9 mouse cellular contexts compared by ENCODE assay signal in genomic region chr17:57106035-57106368, GRCm38 (mm10). TPM values are rescaled to one million over a fixed set of nuclear protein-coding genes. Genes with fewer than 3 reads are reported as not detected.
DNase-seq lines count a peak whose midpoint lies in the region; ATAC-seq and TF ChIP-seq lines count a peak whose summit lies in the region.
"Had no signal": no experiment of that assay in that cellular context is flagged by ENCODE, and none has a peak within 500 bp of the region (broad histone marks: within the 10 kb centered on the region; RNA-seq: fewer than 3 reads in every experiment).

No protein-coding gene starts in this region.

- H3K4me1 ChIP-seq in heart, embryonic 12.5 days (replicated peaks): peaks cover 16% of the 10 kb centered on the region
- peaks cover 0 to 9% of the 10 kb centered on the region in 2 experiments; a peak in 1 of 4 replicates for H3K4me1 ChIP-seq in ES-E14 (ENCODE audit: control insufficient read depth in 2 of 2, insufficient read depth in 2 of 2, low read length in 2 of 2, poor library complexity in 1 of 2)
- H3K4me1 ChIP-seq in hindbrain, embryonic 13.5 days (replicated peaks): peaks cover 24% of the 10 kb centered on the region
- peaks cover 29% of the 10 kb centered on the region for H3K4me1 ChIP-seq in midbrain, embryonic 13.5 days (replicated peaks)

- H3K9ac ChIP-seq in heart, embryonic 12.5 days: peak overlapping the region; percentile 82; the same call in 1 of the 2 replicates
- no peak overlapping the region for H3K9ac ChIP-seq in ES-E14 (ENCODE audit: insufficient read depth, low read depth, low read length, poor library complexity, severe bottlenecking)
- H3K9ac ChIP-seq in hindbrain, embryonic 13.5 days: peak overlapping the region; percentile 81
- peak overlapping the region; percentile 81 for H3K9ac ChIP-seq in midbrain, embryonic 13.5 days (replicated peaks)

- no peak overlapping the region for H3K27ac ChIP-seq in heart, embryonic 12.5 days (ENCODE audit: poor library complexity, severe bottlenecking)
- H3K27ac ChIP-seq in ES-E14 (ENCODE audit: insufficient read depth, low read depth, low read length, poor library complexity, severe bottlenecking): no peak overlapping the region
- H3K27ac ChIP-seq in hindbrain, embryonic 13.5 days: no peak overlapping the region
- no peak overlapping the region for H3K27ac ChIP-seq in midbrain, embryonic 13.5 days

- H3K36me3 ChIP-seq in heart, embryonic 12.5 days: no peaks in the 10 kb centered on the region
- H3K36me3 ChIP-seq in ES-E14 (ENCODE audit: control insufficient read depth, insufficient read depth, low read length, poor library complexity, severe bottlenecking): peaks cover 3% of the 10 kb centered on the region; the same call in 1 of the 2 replicates
- H3K36me3 ChIP-seq in hindbrain, embryonic 13.5 days: no peaks in the 10 kb centered on the region
- no peaks in the 10 kb centered on the region for H3K36me3 ChIP-seq in midbrain, embryonic 13.5 days

- no peaks in the 10 kb centered on the region for H3K9me3 ChIP-seq in heart, embryonic 12.5 days (replicated peaks)
- no peaks in the 10 kb centered on the region for H3K9me3 ChIP-seq in ES-E14 (ENCODE audit: control insufficient read depth, insufficient read depth, low read depth, low read length)
- H3K9me3 ChIP-seq in hindbrain, embryonic 13.5 days: no peaks in the 10 kb centered on the region
- H3K9me3 ChIP-seq in midbrain, embryonic 13.5 days: no peaks in the 10 kb centered on the region

- intact Hi-C loops in heart, postnatal 10 days (cut with DNase I): no loop called here

- in situ Hi-C loops in ES-E14 (cut with MboI; ENCODE audit: low sequenced_read_pairs in 2 of 2, unreplicated experiment in 2 of 2): no loop called here

- no peak for ATAC-seq in heart, embryonic 12.5 days (ENCODE audit: insufficient number of reproducible peaks, low FRiP score)
- no peak; the same call in 1 of the 2 replicates for ATAC-seq in hindbrain, embryonic 13.5 days (ENCODE audit: low FRiP score)
- ATAC-seq in midbrain, embryonic 13.5 days: no peak
- ATAC-seq in cerebellum, adult (ENCODE audit: insufficient number of reproducible peaks, low FRiP score, low TSS enrichment): no peak

- 16% methylated on average over 9 of the region's 9 CpGs for WGBS in heart, embryonic 12.5 days
- 3% methylated on average over 9 of the region's 9 CpGs for WGBS in hindbrain, embryonic 13.5 days
- WGBS in midbrain, embryonic 13.5 days: 6% methylated on average over 9 of the region's 9 CpGs

- peak overlapping the region; percentile 98 for H3K4me2 ChIP-seq in heart, embryonic 12.5 days
- peak overlapping the region; percentile 85 for H3K4me2 ChIP-seq in hindbrain, embryonic 13.5 days
- H3K4me2 ChIP-seq in midbrain, embryonic 13.5 days (replicated peaks): peak overlapping the region; percentile 90

- no peak for DNase-seq in heart, postnatal 10 days
- DNase-seq in ES-E14 (ENCODE audit: low read depth, low spot score): no peak
- no peak for DNase-seq in right cerebral cortex, postnatal 14 days
- no peak for DNase-seq in testis, postnatal 10 days (ENCODE audit: low spot score)

- H3K4me3 ChIP-seq in heart, embryonic 12.5 days: peak overlapping the region; percentile 71
- peak overlapping the region; percentile 77 to 86; a peak in 3 of 4 replicates for H3K4me3 ChIP-seq in ES-E14 (ENCODE audit: insufficient read depth in 1 of 2, low read depth in 1 of 2, low read length in 2 of 2, poor library complexity in 1 of 2, severe bottlenecking in 1 of 2)
- H3K4me3 ChIP-seq in hindbrain, embryonic 13.5 days: peak overlapping the region; percentile 63
- H3K4me3 ChIP-seq in midbrain, embryonic 13.5 days (replicated peaks): peak overlapping the region; percentile 61

- H3K27me3 ChIP-seq in heart, embryonic 12.5 days (replicated peaks): no peaks in the 10 kb centered on the region
- no peaks in the 10 kb centered on the region for H3K27me3 ChIP-seq in hindbrain, embryonic 13.5 days
- H3K27me3 ChIP-seq in midbrain, embryonic 13.5 days: no peaks in the 10 kb centered on the region

TF ChIP-seq in ES-E14, 5 proteins besides CTCF, POLR2A, EP300 and RAD21:
- TF ChIP-seq HCFC1 (IDR thresholded peaks at IDR 0.05; ENCODE audit: borderline replicate concordance, insufficient read depth, low read length) (no peak), ZNF384 (IDR thresholded peaks at IDR 0.05; ENCODE audit: low read depth, low read length) (no peak), ZC3H11A (IDR thresholded peaks at IDR 0.05; ENCODE audit: borderline replicate concordance, low read depth, low read length) (no peak), CHD2 (IDR thresholded peaks at IDR 0.05; ENCODE audit: low read depth, low read length) (no peak), MAFK (IDR thresholded peaks at IDR 0.05; ENCODE audit: insufficient read depth, low read depth, low read length) (no peak)

RNA-seq across cellular contexts. Expression of gene Tnfsf9, which starts 0.9 kb away (rescaled TPM):
- 5.3 and 7.1 TPM in 2 replicates for polyA plus RNA-seq in heart, embryonic 12.5 days (2016; fragmentation: Nextera tagmentation; extraction: Ambion mirVana)
- total RNA-seq in heart, postnatal 10 days (2021): under 1 TPM; 0.67 to 0.79 TPM
- 8.9 and 10.6 TPM in 2 replicates for total RNA-seq in ES-E14 (2012; rRNA removed)
- 4.6 and 5.5 TPM in 2 replicates for polyA plus RNA-seq in hindbrain, embryonic 13.5 days (2015; fragmentation: Nextera tagmentation; extraction: Ambion mirVana)
- 5.7 and 6.6 TPM in 2 replicates for polyA plus RNA-seq in midbrain, embryonic 13.5 days (2015; fragmentation: Nextera tagmentation; extraction: Ambion mirVana)

RNA-seq across cellular contexts. Expression of gene Tubb4a, which starts 18.4 kb away (rescaled TPM):
- polyA plus RNA-seq in heart, embryonic 12.5 days (2016; fragmentation: Nextera tagmentation; extraction: Ambion mirVana): 9.4 and 11.3 TPM in 2 replicates
- 1 to 10 TPM; 7.0 to 7.4 TPM for total RNA-seq in heart, postnatal 10 days (2021)
- 0.32 and 0.89 TPM in 2 replicates for total RNA-seq in ES-E14 (2012; rRNA removed)
- polyA plus RNA-seq in hindbrain, embryonic 13.5 days (2015; fragmentation: Nextera tagmentation; extraction: Ambion mirVana): 314 and 346 TPM in 2 replicates
- polyA plus RNA-seq in midbrain, embryonic 13.5 days (2015; fragmentation: Nextera tagmentation; extraction: Ambion mirVana): 307 and 321 TPM in 2 replicates

RNA-seq across cellular contexts. Expression of gene Dennd1c, which starts 27.7 kb away (rescaled TPM):
- polyA plus RNA-seq in heart, embryonic 12.5 days (2016; fragmentation: Nextera tagmentation; extraction: Ambion mirVana): 0.66 and 1.4 TPM in 2 replicates
- total RNA-seq in heart, postnatal 10 days (2021): 1 to 10 TPM; 1.3 to 2.3 TPM
- 0.45 and 0.53 TPM in 2 replicates for total RNA-seq in ES-E14 (2012; rRNA removed)
- 4.0 and 4.3 TPM in 2 replicates for polyA plus RNA-seq in hindbrain, embryonic 13.5 days (2015; fragmentation: Nextera tagmentation; extraction: Ambion mirVana)
- polyA plus RNA-seq in midbrain, embryonic 13.5 days (2015; fragmentation: Nextera tagmentation; extraction: Ambion mirVana): 3.1 and 4.5 TPM in 2 replicates

RNA-seq across cellular contexts. Expression of gene Cd70, which starts 43.6 kb away (rescaled TPM):
- not detected in 2 replicates for polyA plus RNA-seq in heart, embryonic 12.5 days (2016; fragmentation: Nextera tagmentation; extraction: Ambion mirVana)
- total RNA-seq in heart, postnatal 10 days (2021): not detected
- 1.2 TPM in 1 of 2 replicates, not detected in the other for total RNA-seq in ES-E14 (2012; rRNA removed)
- polyA plus RNA-seq in hindbrain, embryonic 13.5 days (2015; fragmentation: Nextera tagmentation; extraction: Ambion mirVana): 0.32 and 0.61 TPM in 2 replicates
- polyA plus RNA-seq in midbrain, embryonic 13.5 days (2015; fragmentation: Nextera tagmentation; extraction: Ambion mirVana): 0.44 and 0.82 TPM in 2 replicates
- total RNA-seq: liver, adult 2 months had no signal
- polyA plus RNA-seq: liver, adult 2 months had no signal

RNA-seq across cellular contexts. Expression of gene Slc25a23, which starts 46.3 kb away (rescaled TPM):
- 15.5 and 17.2 TPM in 2 replicates for polyA plus RNA-seq in heart, embryonic 12.5 days (2016; fragmentation: Nextera tagmentation; extraction: Ambion mirVana)
- total RNA-seq in heart, postnatal 10 days (2021): 10 to 100 TPM; 75.0 to 86.6 TPM
- total RNA-seq in ES-E14 (2012; rRNA removed): 5.2 and 5.9 TPM in 2 replicates
- 26.5 and 27.6 TPM in 2 replicates for polyA plus RNA-seq in hindbrain, embryonic 13.5 days (2015; fragmentation: Nextera tagmentation; extraction: Ambion mirVana)
- 24.3 and 26.9 TPM in 2 replicates for polyA plus RNA-seq in midbrain, embryonic 13.5 days (2015; fragmentation: Nextera tagmentation; extraction: Ambion mirVana)

Comparison
In these comparisons a context has a peak if more than half of its experiments do, and no peak if none do; other contexts are left out.
1. RNA of gene Tubb4a, which starts 18.4 kb away (polyA plus RNA-seq): 314 to 346 TPM in hindbrain, embryonic 13.5 days and 307 to 321 TPM in midbrain, embryonic 13.5 days; 9.4 to 11.3 TPM in heart, embryonic 12.5 days; every median in the first group is over 10 times any median in the second.
2. Peak in every context shown above with its lines, with median percentiles within 50 percentile points of each other: H3K4me2 ChIP-seq and H3K4me3 ChIP-seq.